Mouse (Mus musculus): ENCODE measurements at regions not wholly inside any gene's neighbourhood (a gene's known extent, or its start where the extent isn't known, plus 50 kb on each side); places are given as distances from the start of the nearest gene placed in this dataset.

- TF ChIP-seq CTCF (IDR thresholded peaks at IDR 0.05; ENCODE audit: insufficient read depth, low read length) (no peak), POLR2A (IDR thresholded peaks at IDR 0.05; ENCODE audit: borderline replicate concordance, extremely low read depth, low read depth, low read length) (no peak)
Observed at GRCm38 (mm10) chr6:50960341-50960740, 306.1 kb upstream of the Npvf start.

Measured in lung, adult 2 months (tissue).